Mouse (Mus musculus): ENCODE measurements around the gene Gse1. TPM values are rescaled to one million over a fixed set of nuclear protein-coding genes. Genes with fewer than 3 reads are reported as not detected.

Gse1 gene
- total and polyA plus RNA-seq, 2 experiments from 2014 or later = 15.9 to 48.2 TPM

- H3K4me2 ChIP-seq (ENCODE audit: low read depth) = no peak overlapping the region; the same call in 1 of the 2 replicates
- no peaks in the 10 kb centered on the region for H3K4me1 ChIP-seq (ENCODE audit: insufficient read depth)
- ATAC-seq (peak; percentile 21; the same call in 1 of the 2 replicates), DNase-seq (peak; percentile 46)
- TF ChIP-seq CTCF (IDR thresholded peaks at IDR 0.05; ENCODE audit: low read depth) = no peak
- WGBS = 16% methylated on average over 16 of the region's 17 CpGs
- no peak overlapping the region for H3K27ac ChIP-seq (ENCODE audit: low read depth, low read length)
- no peaks in the 10 kb centered on the region for H3K9me3 ChIP-seq (ENCODE audit: low read length)
- no peak overlapping the region for H3K4me3 ChIP-seq (ENCODE audit: low read depth, low read length)
- H3K9ac ChIP-seq = no peak overlapping the region
- H3K27me3 ChIP-seq (ENCODE audit: insufficient read depth, low read length) = no peaks in the 10 kb centered on the region
- no peaks in the 10 kb centered on the region for H3K36me3 ChIP-seq (ENCODE audit: insufficient read depth)
Measured at GRCm38 (mm10) chr8:120184850-120185792, 43.1 kb upstream of the Gse1 start.

DNA sequence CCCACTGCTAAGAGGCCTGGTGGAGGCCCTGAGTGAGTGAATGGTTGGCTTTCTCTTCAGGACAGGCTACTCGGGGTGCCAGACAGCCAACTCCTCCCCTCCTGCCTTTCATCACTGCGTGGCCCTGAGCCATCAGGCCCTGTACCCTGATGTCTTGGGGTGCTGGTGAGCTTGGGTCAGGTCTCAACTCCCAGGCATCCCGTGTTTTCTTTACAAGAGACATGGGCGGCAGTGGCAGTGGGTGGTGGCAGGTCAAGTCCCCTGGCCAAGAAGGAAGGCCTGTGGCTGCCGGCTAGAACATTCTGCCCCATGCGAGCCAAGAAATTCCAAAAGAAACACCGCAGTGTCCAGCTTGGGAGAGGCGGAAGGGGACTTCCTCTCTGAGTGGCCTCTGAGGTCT, 41.8 kb upstream of the Gse1 start:
- no peak overlapping the region for H3K4me2 ChIP-seq (ENCODE audit: low read depth)
- no peaks in the 10 kb centered on the region for H3K9me3 ChIP-seq (ENCODE audit: low read length)
- H3K36me3 ChIP-seq (ENCODE audit: insufficient read depth) = no peaks in the 10 kb centered on the region
- H3K4me1 ChIP-seq (ENCODE audit: insufficient read depth) = no peaks in the 10 kb centered on the region
- TF ChIP-seq CTCF (IDR thresholded peaks at IDR 0.05; ENCODE audit: low read depth) = no peak
- H3K4me3 ChIP-seq (ENCODE audit: low read depth, low read length) = no peak overlapping the region
- 49% methylated on average over 8 of the region's 8 CpGs for WGBS
- peak; percentile 21; the same call in 1 of the 2 replicates for ATAC-seq
- H3K27ac ChIP-seq (ENCODE audit: low read depth, low read length) = no peak overlapping the region
- no peak for DNase-seq
- no peak overlapping the region for H3K9ac ChIP-seq
- no peaks in the 10 kb centered on the region for H3K27me3 ChIP-seq (ENCODE audit: insufficient read depth, low read length)

DNA sequence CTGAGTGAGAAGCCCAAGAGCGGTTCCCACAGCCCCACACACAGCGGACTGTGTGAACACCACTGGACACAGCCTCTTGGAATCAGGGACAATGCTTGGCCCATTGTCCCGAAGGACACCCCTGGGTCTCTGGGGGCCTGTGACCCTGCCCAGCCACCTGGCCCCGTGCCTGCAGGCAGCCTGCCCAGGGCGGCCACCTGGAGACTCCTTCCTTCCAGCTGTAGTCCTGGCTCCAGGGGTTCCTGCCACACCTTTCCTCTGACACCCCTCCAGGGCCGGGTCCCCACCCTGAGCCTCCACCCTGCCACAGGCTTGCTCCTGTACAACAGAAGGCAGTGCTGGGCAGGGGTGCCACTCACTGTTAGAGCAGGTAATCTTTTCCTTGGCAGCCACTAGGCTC, 39.7 kb upstream of the Gse1 start:
- TF ChIP-seq CTCF (IDR thresholded peaks at IDR 0.05; ENCODE audit: low read depth) = no peak
- Histone ChIP-seq H3K4me1 (ENCODE audit: insufficient read depth) (no peaks in the 10 kb centered on the region), H3K4me2 (ENCODE audit: low read depth) (no peak overlapping the region), H3K27ac (ENCODE audit: low read depth, low read length) (no peak overlapping the region), H3K9ac (no peak overlapping the region), H3K4me3 (ENCODE audit: low read depth, low read length) (no peak overlapping the region), H3K27me3 (ENCODE audit: insufficient read depth, low read length) (no peaks in the 10 kb centered on the region), H3K36me3 (ENCODE audit: insufficient read depth) (no peaks in the 10 kb centered on the region), H3K9me3 (ENCODE audit: low read length) (no peaks in the 10 kb centered on the region)
- 76% methylated on average over 6 of the region's 6 CpGs for WGBS
- ATAC-seq (no peak), DNase-seq (no peak)

GRCm38 (mm10) chr8:120189440-120189839, 38.8 kb upstream of the Gse1 start:
- DNase-seq = no peak
- H3K4me1 ChIP-seq (ENCODE audit: insufficient read depth) = no peaks in the 10 kb centered on the region
- 84% methylated on average over 6 of the region's 6 CpGs for WGBS

GRCm38 (mm10) chr8:120190107-120190809, 38.0 kb upstream of the Gse1 start:
- DNase-seq (no peak), ATAC-seq (no peak)
- H3K4me1 ChIP-seq (ENCODE audit: insufficient read depth) = no peaks in the 10 kb centered on the region
- H3K9me3 ChIP-seq (ENCODE audit: low read length) = no peaks in the 10 kb centered on the region
- no peak overlapping the region for H3K27ac ChIP-seq (ENCODE audit: low read depth, low read length)
- H3K9ac ChIP-seq = no peak overlapping the region
- no peak for TF ChIP-seq CTCF (IDR thresholded peaks at IDR 0.05; ENCODE audit: low read depth)
- H3K27me3 ChIP-seq (ENCODE audit: insufficient read depth, low read length) = no peaks in the 10 kb centered on the region
- no peak overlapping the region for H3K4me2 ChIP-seq (ENCODE audit: low read depth)
- no peak overlapping the region for H3K4me3 ChIP-seq (ENCODE audit: low read depth, low read length)
- no peaks in the 10 kb centered on the region for H3K36me3 ChIP-seq (ENCODE audit: insufficient read depth)
- WGBS = 83% methylated on average over 17 of the region's 17 CpGs

More at GRCm38 (mm10) chr8:120189440-120189839, 38.8 kb upstream of the Gse1 start:
- Histone ChIP-seq H3K9ac (no peak overlapping the region), H3K27ac (ENCODE audit: low read depth, low read length) (no peak overlapping the region), H3K4me3 (ENCODE audit: low read depth, low read length) (no peak overlapping the region), H3K9me3 (ENCODE audit: low read length) (no peaks in the 10 kb centered on the region), H3K36me3 (ENCODE audit: insufficient read depth) (no peaks in the 10 kb centered on the region), H3K27me3 (ENCODE audit: insufficient read depth, low read length) (no peaks in the 10 kb centered on the region), H3K4me2 (ENCODE audit: low read depth) (no peak overlapping the region)
- ATAC-seq = no peak
- TF ChIP-seq CTCF (IDR thresholded peaks at IDR 0.05; ENCODE audit: low read depth) = no peak

- H3K9me3 ChIP-seq (ENCODE audit: low read length) = no peaks in the 10 kb centered on the region
- 0 out of 2 replicates have a peak overlapping the region, but pooled peaks have one; percentile 5 for H3K4me3 ChIP-seq (ENCODE audit: low read depth, low read length)
- peak; percentile 15; the same call in 1 of the 2 replicates for TF ChIP-seq CTCF (IDR thresholded peaks at IDR 0.05; ENCODE audit: low read depth)
- no peaks in the 10 kb centered on the region for H3K27me3 ChIP-seq (ENCODE audit: insufficient read depth, low read length)
- H3K9ac ChIP-seq = no peak overlapping the region; the same call in 1 of the 2 replicates
- no peaks in the 10 kb centered on the region for H3K4me1 ChIP-seq (ENCODE audit: insufficient read depth)
- ATAC-seq = peak; percentile 89
- H3K27ac ChIP-seq (ENCODE audit: low read depth, low read length) = peak overlapping the region; percentile 29; the same call in 1 of the 2 replicates
- peak; percentile 71 for DNase-seq
- H3K4me2 ChIP-seq (ENCODE audit: low read depth) = peak overlapping the region; percentile 40
- WGBS = 30% methylated on average over 20 of the region's 20 CpGs
- no peaks in the 10 kb centered on the region for H3K36me3 ChIP-seq (ENCODE audit: insufficient read depth)
Measured at GRCm38 (mm10) chr8:120190810-120191413, 37.3 kb upstream of the Gse1 start.
